Mouse (Mus musculus) limb, embryonic 15.5 days (tissue): Measurements from ENCODE around the gene Elf2. TPM values are rescaled to one million over a fixed set of nuclear protein-coding genes. Genes with fewer than 3 reads are reported as not detected.

Source experiments
- ATAC-seq: fragments of 200-750 bp; cut with Nextera tagmentation; 2 replicates; pipeline ENCODE4 v1.8.0; 2017; ENCODE audit warnings: low read depth, moderate TSS enrichment; ENCODE audit not compliant: insufficient number of reproducible peaks, low FRiP score, low TSS enrichment
- H3K27ac ChIP-seq: fragments of 300-500 bp; sonication (generic); 2 replicates; pipeline ENCODE4 v1.5.1; 2015; ENCODE audit warnings: moderate library complexity, mild to moderate bottlenecking, inconsistent platforms
- H3K27me3 ChIP-seq: fragments of 300-500 bp; sonication (generic); 2 replicates; pipeline ENCODE4 v1.6.1; 2015; ENCODE audit warnings: inconsistent platforms
- H3K36me3 ChIP-seq: fragments of 300-500 bp; sonication (generic); 2 replicates; pipeline ENCODE4 v1.6.1; 2015; ENCODE audit warnings: inconsistent platforms
- H3K4me1 ChIP-seq: fragments of 300-500 bp; sonication (generic); 2 replicates; pipeline ENCODE4 v1.6.1; 2015; ENCODE audit warnings: inconsistent platforms
- H3K4me2 ChIP-seq: fragments of 300-500 bp; sonication (generic); 2 replicates; pipeline ENCODE4 v1.6.1; 2015; ENCODE audit warnings: mild to moderate bottlenecking, inconsistent platforms
- H3K4me3 ChIP-seq: fragments of 300-500 bp; sonication (generic); 2 replicates; pipeline ENCODE4 v1.5.1; 2015; ENCODE audit warnings: mild to moderate bottlenecking, inconsistent platforms
- H3K9ac ChIP-seq: fragments of 300-500 bp; sonication (generic); 2 replicates; pipeline ENCODE4 v1.6.1; 2015; ENCODE audit warnings: inconsistent platforms
- H3K9me3 ChIP-seq: fragments of 300-500 bp; sonication (generic); 2 replicates; pipeline ENCODE4 v1.6.1; 2016; ENCODE audit warnings: inconsistent platforms
- WGBS: fragments of 180-500 bp; shearing (Covaris S2); methylation state at CpG from one replicate; pipeline ENCODE4 v1.1.7; 2015; 5-methylcytosine and 5-hydroxymethylcytosine counted together
- polyA plus RNA-seq: library from polyadenylated mRNA; unstranded; fragments of >200 nt; fragmentation: Nextera tagmentation; extraction: Ambion mirVana; gene quantifications from 2 replicates; pipeline ENCODE4 v1.2.1, GENCODE M21; 2015

Gene Elf2
- polyA plus RNA-seq, 1 experiment from 2014 or later, result 74.3 TPM

- no peak overlapping the region for H3K9ac ChIP-seq
- whole genome bisulfite sequencing, result 85% methylated on average over 19 of the region's 19 CpGs
- peaks cover 8% of the 10 kb centered on the region for H3K4me1 ChIP-seq
- no peaks in the 10 kb centered on the region for H3K27me3 ChIP-seq
- no peak overlapping the region for H3K27ac ChIP-seq
- no peak overlapping the region for H3K4me3 ChIP-seq
- no peaks in the 10 kb centered on the region for H3K9me3 ChIP-seq
- ATAC-seq, result no peak
- H3K36me3 ChIP-seq, result no peaks in the 10 kb centered on the region
- no peak overlapping the region for H3K4me2 ChIP-seq
These were observed 35.1 kb upstream of the Elf2 start for GRCm38 (mm10) chr3:51375307-51376265.

DNA sequence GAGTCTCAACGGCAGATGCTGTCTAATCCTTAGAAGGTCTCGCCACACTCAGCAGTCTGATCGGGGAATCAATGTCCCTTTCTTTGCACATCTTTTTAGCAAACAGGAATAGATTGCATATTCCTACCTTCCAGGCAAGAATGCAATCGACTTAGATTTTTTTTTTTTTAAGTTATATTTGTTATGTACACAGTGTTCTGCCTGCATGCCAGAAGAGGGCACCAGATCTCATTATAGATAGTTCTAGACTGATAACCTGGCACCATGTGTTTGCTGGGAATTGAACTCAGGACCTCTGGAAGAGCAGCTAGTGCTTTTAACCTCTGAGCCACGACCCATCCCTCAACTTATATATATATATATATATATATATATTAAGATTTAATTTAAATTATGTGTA, 33.1 kb upstream of the Elf2 start:
- Histone ChIP-seq H3K36me3 (no peaks in the 10 kb centered on the region), H3K27ac (no peak overlapping the region), H3K9me3 (no peaks in the 10 kb centered on the region), H3K9ac (no peak overlapping the region), H3K4me1 (peaks cover 5% of the 10 kb centered on the region), H3K4me2 (no peak overlapping the region), H3K27me3 (no peaks in the 10 kb centered on the region), H3K4me3 (no peak overlapping the region)
- 74% methylated on average over 5 of the region's 5 CpGs for WGBS
- no peak for ATAC-seq

DNA sequence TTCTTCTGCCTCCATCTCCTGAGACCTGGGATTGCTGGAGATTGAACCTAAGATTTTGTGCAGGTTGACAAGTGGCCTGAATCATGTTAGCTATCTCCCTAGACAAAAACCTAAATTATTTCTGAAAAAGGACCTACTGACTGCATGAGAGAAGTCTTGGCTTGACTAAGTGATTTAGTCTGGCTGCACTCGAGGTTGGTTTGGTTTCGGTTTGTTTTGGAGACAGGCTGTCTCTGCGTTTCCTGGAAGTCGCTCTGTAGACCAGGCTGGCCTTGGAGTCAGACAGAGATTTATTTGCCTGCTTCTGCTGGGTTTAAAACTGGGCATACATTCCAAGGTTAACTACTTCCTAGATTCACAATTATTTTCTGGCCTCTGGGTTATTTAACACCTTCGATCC, 32.4 kb upstream of the Elf2 start:
- no peak for ATAC-seq

GRCm38 (mm10) chr3:51371826-51372225, 31.4 kb upstream of the Elf2 start:
- Histone ChIP-seq H3K27me3 (no peaks in the 10 kb centered on the region), H3K27ac (no peak overlapping the region), H3K9ac (no peak overlapping the region), H3K4me3 (no peak overlapping the region), H3K4me1 (no peaks in the 10 kb centered on the region), H3K36me3 (no peaks in the 10 kb centered on the region), H3K9me3 (no peaks in the 10 kb centered on the region), H3K4me2 (no peak overlapping the region)
- WGBS, result 69% methylated on average over 2 of the region's 2 CpGs
- ATAC-seq, result no peak

More for the DNA sequence above, 32.4 kb upstream of the Elf2 start:
- H3K4me3 ChIP-seq, result no peak overlapping the region
- no peak overlapping the region for H3K4me2 ChIP-seq
- H3K36me3 ChIP-seq, result no peaks in the 10 kb centered on the region
- no peak overlapping the region for H3K27ac ChIP-seq
- WGBS, result 53% methylated on average over 5 of the region's 5 CpGs
- no peak overlapping the region for H3K9ac ChIP-seq
- no peaks in the 10 kb centered on the region for H3K4me1 ChIP-seq
- H3K27me3 ChIP-seq, result no peaks in the 10 kb centered on the region
- no peaks in the 10 kb centered on the region for H3K9me3 ChIP-seq

DNA sequence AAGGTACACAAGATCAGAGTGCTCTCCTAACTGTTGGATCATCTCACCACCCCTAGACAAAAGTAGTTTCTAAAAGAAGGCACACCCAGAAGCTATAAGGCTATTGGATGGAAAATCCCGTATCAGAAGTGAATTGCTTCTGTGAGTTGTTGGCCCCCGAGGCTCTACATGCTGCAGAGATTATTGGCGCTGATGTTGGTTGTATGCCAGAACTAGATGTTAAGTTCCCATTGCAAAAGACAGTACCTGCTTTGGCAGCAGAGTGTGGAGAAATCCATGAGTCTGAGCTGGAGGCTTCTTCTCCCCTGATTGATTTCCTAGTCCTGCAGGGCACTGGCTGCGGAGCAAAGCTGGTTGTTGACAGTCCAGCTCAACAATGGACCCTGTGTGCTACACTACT, 27.5 kb upstream of the Elf2 start:
- 48% methylated on average over 4 of the region's 4 CpGs for WGBS
- no peak overlapping the region for H3K4me2 ChIP-seq
- no peak overlapping the region for H3K4me3 ChIP-seq
- no peak overlapping the region for H3K27ac ChIP-seq
- no peaks in the 10 kb centered on the region for H3K36me3 ChIP-seq
- H3K9ac ChIP-seq, result no peak overlapping the region
- H3K27me3 ChIP-seq, result 0 out of 2 replicates have a peak, but pooled peaks cover 5% of the 10 kb centered on the region
- H3K4me1 ChIP-seq, result peaks cover 6% of the 10 kb centered on the region; the same call in 1 of the 2 replicates
- H3K9me3 ChIP-seq, result no peaks in the 10 kb centered on the region
- ATAC-seq, result no peak

GRCm38 (mm10) chr3:51366926-51367325, 26.5 kb upstream of the Elf2 start:
- Histone ChIP-seq H3K9me3 (no peaks in the 10 kb centered on the region), H3K27ac (no peak overlapping the region), H3K36me3 (no peaks in the 10 kb centered on the region), H3K4me1 (peaks cover 6% of the 10 kb centered on the region; the same call in 1 of the 2 replicates), H3K4me2 (no peak overlapping the region), H3K4me3 (no peak overlapping the region), H3K27me3 (0 out of 2 replicates have a peak, but pooled peaks cover 5% of the 10 kb centered on the region), H3K9ac (no peak overlapping the region)
- ATAC-seq, result no peak
- 55% methylated on average over 4 of the region's 4 CpGs for WGBS

DNA sequence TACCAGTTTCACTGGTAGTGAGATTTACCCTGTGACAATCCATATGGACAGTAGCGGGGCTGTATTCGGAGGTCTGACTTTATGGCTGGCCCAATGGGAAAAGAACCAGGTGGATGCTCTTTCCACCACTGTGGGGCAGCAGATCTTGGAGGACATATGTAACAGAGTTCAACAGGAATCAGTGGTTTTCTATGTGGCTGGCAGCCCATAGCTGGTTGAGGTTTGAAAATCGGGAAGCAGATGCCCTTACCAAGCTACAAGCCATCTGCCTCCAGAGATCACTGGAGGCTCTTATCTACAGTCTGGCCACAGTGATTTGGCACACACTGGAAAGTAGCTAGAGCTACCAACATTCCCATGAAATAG, 25.0 kb upstream of the Elf2 start:
- ATAC-seq, result no peak
- no peak overlapping the region for H3K27ac ChIP-seq
- peak overlapping the region; percentile 48 for H3K4me3 ChIP-seq
- H3K27me3 ChIP-seq, result 0 out of 2 replicates have a peak, but pooled peaks cover 5% of the 10 kb centered on the region
- no peaks in the 10 kb centered on the region for H3K36me3 ChIP-seq
- no peaks in the 10 kb centered on the region for H3K9me3 ChIP-seq
- no peak overlapping the region for H3K9ac ChIP-seq
- H3K4me1 ChIP-seq, result peaks cover 12% of the 10 kb centered on the region; the same call in 1 of the 2 replicates
- peak overlapping the region; percentile 82 for H3K4me2 ChIP-seq
- 7% methylated on average over 3 of the region's 3 CpGs for WGBS

DNA sequence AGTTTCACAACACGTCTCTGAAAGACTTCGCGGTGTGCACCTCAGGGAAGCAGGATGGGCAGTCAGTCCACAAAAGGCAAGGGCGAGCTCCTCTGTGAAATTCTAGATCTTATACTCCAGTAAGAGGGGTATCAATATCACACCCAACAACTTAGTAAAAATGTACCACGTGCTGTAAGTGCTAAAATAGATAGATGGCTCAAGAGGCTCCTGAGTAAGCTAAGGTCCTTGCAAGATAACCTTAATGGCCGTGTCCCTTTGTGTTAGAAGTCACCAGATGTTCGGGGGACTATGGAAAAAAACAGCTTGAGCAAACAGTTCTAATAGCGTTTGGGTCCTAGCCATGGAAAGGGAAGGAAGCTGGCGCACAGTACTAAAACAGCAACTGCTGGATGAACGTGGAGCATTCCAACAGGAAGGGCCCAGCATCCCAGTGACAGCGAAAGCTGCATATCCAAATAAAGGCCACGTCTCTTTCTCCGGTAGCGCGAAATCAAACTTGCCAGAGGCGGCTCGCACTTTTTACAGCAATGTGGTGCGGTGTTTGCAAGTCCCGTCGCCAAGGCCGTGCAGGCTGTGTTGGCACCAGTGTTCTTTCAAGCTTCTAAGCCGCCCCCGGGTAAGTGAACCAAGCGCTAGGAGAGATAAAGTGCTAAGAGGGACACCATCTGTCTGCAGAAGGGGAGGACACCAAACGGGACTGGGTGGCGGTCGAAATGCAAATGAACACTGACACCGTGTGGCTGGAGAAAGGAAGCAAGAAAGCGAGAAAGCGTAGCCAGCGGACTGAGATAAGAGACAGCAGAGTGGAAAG, 24.4 kb upstream of the Elf2 start:
- peak; percentile 74; the same call in 1 of the 2 replicates for ATAC-seq
- H3K27ac ChIP-seq, result peak overlapping the region; percentile 43; the same call in 1 of the 2 replicates
- H3K9ac ChIP-seq, result peak overlapping the region; percentile 52
- H3K4me2 ChIP-seq, result peak overlapping the region; percentile 82
- no peaks in the 10 kb centered on the region for H3K36me3 ChIP-seq
- H3K4me1 ChIP-seq, result peaks cover 12% of the 10 kb centered on the region; the same call in 1 of the 2 replicates
- 6% methylated on average over 31 of the region's 31 CpGs for WGBS
- H3K27me3 ChIP-seq, result 0 out of 2 replicates have a peak, but pooled peaks cover 5% of the 10 kb centered on the region
- H3K4me3 ChIP-seq, result peak overlapping the region; percentile 48
- no peaks in the 10 kb centered on the region for H3K9me3 ChIP-seq

DNA sequence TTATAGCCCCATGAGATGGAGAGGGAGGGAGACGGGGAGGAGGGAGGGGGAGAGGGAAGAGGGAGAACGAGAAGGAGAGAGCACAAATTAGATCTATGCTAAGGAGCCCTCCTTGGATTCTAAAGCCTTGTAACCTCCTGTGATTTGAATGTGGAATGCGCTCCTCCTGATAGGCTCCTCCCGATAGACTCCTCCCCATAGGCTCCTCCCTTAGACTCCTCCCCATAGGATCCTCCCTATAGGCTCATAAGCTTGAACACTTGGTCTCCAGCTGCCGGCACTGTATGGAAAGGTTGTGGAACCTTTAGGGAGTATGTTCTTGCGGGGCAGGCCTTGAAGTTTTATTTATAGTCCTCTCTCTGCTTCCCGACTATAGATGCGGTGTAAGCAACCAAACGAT, 20.6 kb upstream of the Elf2 start:
- 17% methylated on average over 9 of the region's 9 CpGs for WGBS
- 0 out of 2 replicates have a peak overlapping the region, but pooled peaks have one; percentile 3 for H3K4me2 ChIP-seq

GRCm38 (mm10) chr3:51359558-51360307, 19.3 kb upstream of the Elf2 start:
- no peak for ATAC-seq
- Histone ChIP-seq H3K4me3 (peak overlapping the region; percentile 63), H3K9ac (no peak overlapping the region)

More for the DNA sequence above, 20.6 kb upstream of the Elf2 start:
- 0 out of 2 replicates have a peak overlapping the region, but pooled peaks have one; percentile 2 for H3K4me3 ChIP-seq
- no peak overlapping the region for H3K27ac ChIP-seq
- no peaks in the 10 kb centered on the region for H3K36me3 ChIP-seq
- no peak overlapping the region for H3K9ac ChIP-seq
- H3K27me3 ChIP-seq, result 0 out of 2 replicates have a peak, but pooled peaks cover 9% of the 10 kb centered on the region
- H3K4me1 ChIP-seq, result peaks cover 17% of the 10 kb centered on the region; the same call in 1 of the 2 replicates
- H3K9me3 ChIP-seq, result no peaks in the 10 kb centered on the region
- no peak for ATAC-seq

More at GRCm38 (mm10) chr3:51359558-51360307, 19.3 kb upstream of the Elf2 start:
- no peaks in the 10 kb centered on the region for H3K9me3 ChIP-seq
- no peaks in the 10 kb centered on the region for H3K36me3 ChIP-seq
- H3K4me1 ChIP-seq, result 0 out of 2 replicates have a peak, but pooled peaks cover 11% of the 10 kb centered on the region
- 31% methylated on average over 14 of the region's 14 CpGs for WGBS
- 0 out of 2 replicates have a peak, but pooled peaks cover 9% of the 10 kb centered on the region for H3K27me3 ChIP-seq
- H3K4me2 ChIP-seq, result peak overlapping the region; percentile 86
- H3K27ac ChIP-seq, result no peak overlapping the region
